26 mouse cellular contexts compared by ENCODE assay signal in the genomic region with DNA sequence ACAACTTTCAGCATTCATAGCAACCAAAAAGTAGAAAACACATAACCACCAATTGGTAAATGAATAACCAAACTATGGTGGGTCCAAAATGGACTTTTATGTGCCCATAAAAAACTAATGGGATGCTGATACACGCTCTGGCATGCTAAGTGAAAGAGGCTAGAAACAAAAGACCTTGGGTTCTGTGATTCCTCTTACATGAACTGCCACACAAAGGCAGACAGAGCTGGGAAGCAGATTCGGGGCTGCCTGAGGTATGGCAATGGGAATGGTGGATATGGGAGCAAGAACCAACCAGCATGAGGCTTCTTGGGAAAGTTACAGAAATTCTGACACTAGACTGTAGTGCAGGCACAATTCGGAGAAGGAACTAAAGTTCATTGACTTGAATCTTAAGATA. TPM values are rescaled to one million over a fixed set of nuclear protein-coding genes. Genes with fewer than 3 reads are reported as not detected.
DNase-seq lines count a peak whose midpoint lies in the region; ATAC-seq and TF ChIP-seq lines count a peak whose summit lies in the region.
"Had no signal": no experiment of that assay in that cellular context is flagged by ENCODE, and none has a peak within 500 bp of the region (broad histone marks: within the 10 kb centered on the region; RNA-seq: fewer than 3 reads in every experiment).

No protein-coding gene starts in this region.

- no peaks in the 10 kb centered on the region for H3K4me1 ChIP-seq in forebrain, embryonic 11.5 days (replicated peaks; ENCODE audit: control insufficient read depth, insufficient read depth, low read length)
- H3K4me1 ChIP-seq in forebrain, embryonic 10.5 days = no peaks in the 10 kb centered on the region
- H3K4me1 ChIP-seq in intestine, embryonic 14.5 days (replicated peaks; ENCODE audit: control insufficient read depth, insufficient read depth, low read length) = no peaks in the 10 kb centered on the region
- H3K4me1 ChIP-seq in intestine, embryonic 15.5 days (replicated peaks) = no peaks in the 10 kb centered on the region
- H3K4me1 ChIP-seq in kidney, adult 2 months (ENCODE audit: control insufficient read depth, insufficient read depth, low read length) = no peaks in the 10 kb centered on the region
- no peaks in the 10 kb centered on the region for H3K4me1 ChIP-seq in midbrain, embryonic 11.5 days (ENCODE audit: control insufficient read depth, insufficient read depth, low read length)
- H3K4me1 ChIP-seq in midbrain, embryonic 10.5 days = no peaks in the 10 kb centered on the region
- H3K4me1 ChIP-seq: embryonic facial prominence, embryonic 10.5 days; embryonic facial prominence, embryonic 12.5 days; forebrain, embryonic 13.5 days; forebrain, embryonic 15.5 days had no signal

- H3K27me3 ChIP-seq in forebrain, embryonic 11.5 days (ENCODE audit: control insufficient read depth, insufficient read depth, low read length) = no peaks in the 10 kb centered on the region
- H3K27me3 ChIP-seq in forebrain, embryonic 10.5 days (ENCODE audit: poor library complexity, severe bottlenecking) = no peaks in the 10 kb centered on the region
- no peaks in the 10 kb centered on the region for H3K27me3 ChIP-seq in intestine, embryonic 14.5 days (replicated peaks; ENCODE audit: control insufficient read depth, insufficient read depth, low read length)
- no peaks in the 10 kb centered on the region for H3K27me3 ChIP-seq in intestine, embryonic 15.5 days (replicated peaks)
- H3K27me3 ChIP-seq in kidney, adult 2 months (replicated peaks; ENCODE audit: control insufficient read depth, insufficient read depth, low read length) = no peaks in the 10 kb centered on the region; the same call in 1 of the 2 replicates
- no peaks in the 10 kb centered on the region for H3K27me3 ChIP-seq in midbrain, embryonic 11.5 days (ENCODE audit: control insufficient read depth, insufficient read depth, low read length)
- no peaks in the 10 kb centered on the region for H3K27me3 ChIP-seq in midbrain, embryonic 10.5 days (ENCODE audit: low read depth, poor library complexity, severe bottlenecking)
- H3K27me3 ChIP-seq: CH12.LX; embryonic facial prominence, embryonic 12.5 days; forebrain, embryonic 13.5 days; forebrain, embryonic 15.5 days had no signal

- no peak for TF ChIP-seq CTCF in kidney, adult 2 months (conservative IDR thresholded peaks at IDR 0.05; ENCODE audit: insufficient read depth, insufficient read length, low read depth, low read length)

- no peak overlapping the region for H3K4me2 ChIP-seq in forebrain, embryonic 11.5 days (ENCODE audit: low read depth, low read length, severe bottlenecking)
- H3K4me2 ChIP-seq in intestine, embryonic 14.5 days (ENCODE audit: low read length) = no peak overlapping the region
- H3K4me2 ChIP-seq in intestine, embryonic 15.5 days (replicated peaks) = no peak overlapping the region
- no peak overlapping the region for H3K4me2 ChIP-seq in midbrain, embryonic 11.5 days
- H3K4me2 ChIP-seq: embryonic facial prominence, embryonic 12.5 days; forebrain, embryonic 13.5 days; forebrain, embryonic 15.5 days had no signal

- H3K9ac ChIP-seq in forebrain, embryonic 11.5 days (ENCODE audit: low read length) = no peak overlapping the region
- H3K9ac ChIP-seq in intestine, embryonic 14.5 days (ENCODE audit: low read length) = no peak overlapping the region
- no peak overlapping the region for H3K9ac ChIP-seq in intestine, embryonic 15.5 days
- H3K9ac ChIP-seq in midbrain, embryonic 11.5 days (ENCODE audit: low read length) = no peak overlapping the region
- H3K9ac ChIP-seq: embryonic facial prominence, embryonic 12.5 days; forebrain, embryonic 13.5 days; forebrain, embryonic 15.5 days had no signal

- ATAC-seq in forebrain, embryonic 11.5 days (replicated peaks; ENCODE audit: low FRiP score) = no peak
- ATAC-seq in intestine, embryonic 14.5 days (replicated peaks; ENCODE audit: low FRiP score, low TSS enrichment, low read depth) = no peak
- ATAC-seq in intestine, embryonic 15.5 days = no peak
- no peak for ATAC-seq in midbrain, embryonic 11.5 days (ENCODE audit: low FRiP score)
- ATAC-seq: activated CD4-positive, CD25-positive, alpha-beta regulatory T cell, adult 4 months; CD4-positive, CD25-positive, alpha-beta regulatory T cell, adult 4 months; forebrain, embryonic 13.5 days; forebrain, embryonic 15.5 days; Patski had no signal

- H3K27ac ChIP-seq in forebrain, embryonic 11.5 days (ENCODE audit: low read depth, low read length) = no peak overlapping the region
- no peak overlapping the region for H3K27ac ChIP-seq in forebrain, embryonic 10.5 days
- H3K27ac ChIP-seq in intestine, embryonic 14.5 days (ENCODE audit: low read depth) = no peak overlapping the region
- no peak overlapping the region for H3K27ac ChIP-seq in intestine, embryonic 15.5 days
- no peak overlapping the region for H3K27ac ChIP-seq in kidney, adult 2 months (ENCODE audit: insufficient read depth, low read depth, low read length)
- no peak overlapping the region for H3K27ac ChIP-seq in midbrain, embryonic 11.5 days (ENCODE audit: low read depth, low read length)
- no peak overlapping the region for H3K27ac ChIP-seq in midbrain, embryonic 10.5 days (replicated peaks)
- H3K27ac ChIP-seq: embryonic facial prominence, embryonic 10.5 days; embryonic facial prominence, embryonic 12.5 days; forebrain, embryonic 13.5 days; forebrain, embryonic 15.5 days had no signal

- WGBS in forebrain, embryonic 11.5 days = 77% methylated on average over 3 of the region's 3 CpGs
- WGBS in forebrain, embryonic 10.5 days = 85% methylated on average over 3 of the region's 3 CpGs
- 78% methylated on average over 3 of the region's 3 CpGs for WGBS in intestine, embryonic 14.5 days
- 76% methylated on average over 3 of the region's 3 CpGs for WGBS in intestine, embryonic 15.5 days
- WGBS in kidney, adult 2 months = 59% methylated on average over 3 of the region's 3 CpGs
- WGBS in midbrain, embryonic 11.5 days = 73% methylated on average over 3 of the region's 3 CpGs
- 85% methylated on average over 3 of the region's 3 CpGs for WGBS in midbrain, embryonic 10.5 days

- no peaks in the 10 kb centered on the region for H3K36me3 ChIP-seq in forebrain, embryonic 11.5 days (ENCODE audit: control insufficient read depth, insufficient read depth, low read length)
- no peaks in the 10 kb centered on the region for H3K36me3 ChIP-seq in forebrain, embryonic 10.5 days (replicated peaks)
- H3K36me3 ChIP-seq in intestine, embryonic 14.5 days (ENCODE audit: control insufficient read depth, insufficient read depth, low read length) = no peaks in the 10 kb centered on the region
- no peaks in the 10 kb centered on the region for H3K36me3 ChIP-seq in intestine, embryonic 15.5 days
- H3K36me3 ChIP-seq in kidney, adult 2 months (ENCODE audit: control insufficient read depth, insufficient read depth, low read length) = no peaks in the 10 kb centered on the region
- no peaks in the 10 kb centered on the region for H3K36me3 ChIP-seq in midbrain, embryonic 11.5 days (ENCODE audit: control insufficient read depth, insufficient read depth, low read length)
- H3K36me3 ChIP-seq in midbrain, embryonic 10.5 days = no peaks in the 10 kb centered on the region
- H3K36me3 ChIP-seq: embryonic facial prominence, embryonic 10.5 days; embryonic facial prominence, embryonic 12.5 days; forebrain, embryonic 15.5 days; G1E had no signal

- peak; percentile 15 for DNase-seq in forebrain, embryonic 11.5 days (ENCODE audit: low spot score)
- DNase-seq in forebrain, embryonic 10.5 days (ENCODE audit: extremely low spot score, low spot score) = no peak
- peak; percentile 6 for DNase-seq in intestine, embryonic 14.5 days (ENCODE audit: low spot score)
- DNase-seq in kidney, adult 2 months = peak; percentile 17
- DNase-seq in kidney, adult 18-20 months = no peak
- DNase-seq in midbrain, embryonic 11.5 days (ENCODE audit: low spot score, missing footprints) = peak; percentile 53
- no peak for DNase-seq in midbrain, embryonic 10.5 days (ENCODE audit: low spot score)
- DNase-seq: adrenal gland, adult 8-10 months; adrenal gland, postnatal 14 days; adrenal gland, postnatal 36 days; B cell, adult 2 months; cerebellum, adult 11-12 months; cerebellum, adult 2 months; cerebellum, adult 9-10 months; cerebellum, postnatal 10 days; cerebellum, postnatal 25 days had no signal

- H3K9me3 ChIP-seq in forebrain, embryonic 11.5 days (ENCODE audit: control insufficient read depth, low read length) = no peaks in the 10 kb centered on the region
- H3K9me3 ChIP-seq in forebrain, embryonic 10.5 days = no peaks in the 10 kb centered on the region
- no peaks in the 10 kb centered on the region for H3K9me3 ChIP-seq in intestine, embryonic 14.5 days (ENCODE audit: control insufficient read depth, low read length)
- H3K9me3 ChIP-seq in intestine, embryonic 15.5 days = no peaks in the 10 kb centered on the region
- H3K9me3 ChIP-seq in midbrain, embryonic 11.5 days (ENCODE audit: control insufficient read depth, low read length) = no peaks in the 10 kb centered on the region
- H3K9me3 ChIP-seq in midbrain, embryonic 10.5 days (replicated peaks) = no peaks in the 10 kb centered on the region
- H3K9me3 ChIP-seq: embryonic facial prominence, embryonic 10.5 days; embryonic facial prominence, embryonic 12.5 days; forebrain, embryonic 13.5 days; forebrain, embryonic 15.5 days; G1E had no signal

- no peak for TF ChIP-seq POLR2A in kidney, adult 2 months (IDR thresholded peaks at IDR 0.05; ENCODE audit: low read depth, low read length)

- no peak overlapping the region for H3K4me3 ChIP-seq in forebrain, embryonic 11.5 days (ENCODE audit: low read depth, low read length)
- H3K4me3 ChIP-seq in forebrain, embryonic 10.5 days = no peak overlapping the region
- H3K4me3 ChIP-seq in intestine, embryonic 14.5 days (ENCODE audit: low read depth, low read length) = no peak overlapping the region
- no peak overlapping the region for H3K4me3 ChIP-seq in intestine, embryonic 15.5 days (replicated peaks)
- H3K4me3 ChIP-seq in kidney, adult 2 months (ENCODE audit: insufficient read depth, low read depth, low read length) = no peak overlapping the region
- H3K4me3 ChIP-seq in midbrain, embryonic 11.5 days (ENCODE audit: low read depth, low read length) = no peak overlapping the region
- H3K4me3 ChIP-seq in midbrain, embryonic 10.5 days = no peak overlapping the region
- H3K4me3 ChIP-seq: embryonic facial prominence, embryonic 10.5 days; embryonic facial prominence, embryonic 12.5 days; forebrain, embryonic 13.5 days; forebrain, embryonic 15.5 days had no signal

RNA-seq across cellular contexts. Expression of gene Fsip1, which starts 25.7 kb away (rescaled TPM):
- polyA plus RNA-seq in forebrain, embryonic 11.5 days (2014; fragmentation: Nextera tagmentation; extraction: Ambion mirVana) = 3.2 and 4.2 TPM in 2 replicates
- 2.4 and 2.5 TPM in 2 replicates for polyA plus RNA-seq in forebrain, embryonic 10.5 days (2016; fragmentation: Nextera tagmentation; extraction: Ambion mirVana)
- 0.36 and 0.49 TPM in 2 replicates for polyA plus RNA-seq in intestine, embryonic 14.5 days (2014; fragmentation: Nextera tagmentation; extraction: Ambion mirVana)
- 0.14 and 0.19 TPM in 2 replicates for polyA plus RNA-seq in intestine, embryonic 15.5 days (2015; fragmentation: Nextera tagmentation; extraction: Ambion mirVana)
- 0.14 and 0.18 TPM in 2 replicates for polyA plus RNA-seq in kidney, adult 2 months (2012; rRNA removed)
- 2.3 and 2.8 TPM in 2 replicates for polyA plus RNA-seq in midbrain, embryonic 11.5 days (2014; fragmentation: Nextera tagmentation; extraction: Ambion mirVana)
- 2.1 and 3.0 TPM in 2 replicates for polyA plus RNA-seq in midbrain, embryonic 10.5 days (2016; fragmentation: Nextera tagmentation; extraction: Ambion mirVana)
- polyA plus RNA-seq: activated CD4-positive, CD25-positive, alpha-beta regulatory T cell, adult 4 months; CD4-positive, CD25-positive, alpha-beta regulatory T cell, adult 4 months; G1E had no signal

Comparison
In these comparisons a context has a peak if more than half of its experiments do, and no peak if none do; other contexts are left out.
1. DNase-seq: peak in forebrain, embryonic 11.5 days (single experiment), intestine, embryonic 14.5 days (single experiment), kidney, adult 2 months (single experiment) and midbrain, embryonic 11.5 days (single experiment); none in forebrain, embryonic 10.5 days (single experiment), kidney, adult 18-20 months (single experiment) and midbrain, embryonic 10.5 days (single experiment).